Mouse (Mus musculus): ENCODE results near the gene Pin4.

DNA sequence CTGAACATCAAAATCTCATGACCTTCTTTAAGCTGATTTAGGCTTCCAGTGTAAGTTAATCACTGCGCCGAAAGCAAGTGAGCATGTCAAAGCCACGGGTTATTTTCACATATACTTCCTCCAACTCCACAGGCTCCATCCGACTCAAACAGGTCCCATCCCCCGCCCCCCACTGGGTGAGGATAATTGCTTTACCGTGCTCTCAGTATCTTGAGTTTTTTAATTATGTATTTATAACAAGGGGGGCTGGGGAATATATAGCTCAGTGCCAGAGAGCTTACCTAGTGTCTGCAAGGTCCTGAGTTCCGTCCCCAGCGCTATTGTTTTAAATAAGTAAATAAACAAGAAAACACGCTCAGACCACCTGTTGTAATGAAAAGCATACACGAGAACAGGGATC, 38.2 kb upstream of the Pin4 start:
- TF ChIP-seq CTCF (IDR thresholded peaks at IDR 0.05; ENCODE audit: low read depth) (no peak), EP300 (optimal IDR thresholded peaks at IDR 0.05) (no peak)

Data from stomach, postnatal 0 days (tissue).